Mouse (Mus musculus) forebrain, embryonic 14.5 days (tissue): ENCODE results near the gene Sgf29. TPM values are rescaled to one million over a fixed set of nuclear protein-coding genes. Genes with fewer than 3 reads are reported as not detected.

Experiments
- ATAC-seq: fragments of 200-750 bp; cut with Nextera tagmentation; 2 replicates; pipeline ENCODE4 v1.8.0; 2017; ENCODE audit warnings: mild to moderate bottlenecking, moderate library complexity
- DNase-seq: peaks from one replicate; pipeline ENCODE4 v3.0.0-alpha.2; 2015; ENCODE audit warnings: low spot score
- H3K27ac ChIP-seq: fragments of 300-500 bp; sonication (generic); 2 replicates; pipeline ENCODE4 v1.5.1; 2014; ENCODE audit warnings: low read depth, mild to moderate bottlenecking, control low read depth, low read length, moderate library complexity
- H3K27me3 ChIP-seq: fragments of 300-500 bp; sonication (generic); replicated peaks from 2 replicates; pipeline ENCODE4 v1.6.1; 2014; ENCODE audit warnings: low read length, control low read depth, mixed read lengths; ENCODE audit not compliant: control insufficient read depth, insufficient read depth
- H3K36me3 ChIP-seq: fragments of 300-500 bp; sonication (generic); 2 replicates; pipeline ENCODE4 v1.6.1; 2014; ENCODE audit warnings: low read length, control low read depth; ENCODE audit not compliant: control insufficient read depth, insufficient read depth
- H3K4me1 ChIP-seq: fragments of 300-500 bp; sonication (generic); 2 replicates; pipeline ENCODE4 v1.6.1; 2014; ENCODE audit warnings: antibody characterized with exemption, low read length, control low read depth; ENCODE audit not compliant: control insufficient read depth, insufficient read depth
- H3K4me2 ChIP-seq: fragments of 300-500 bp; sonication (generic); 2 replicates; pipeline ENCODE4 v1.6.1; 2014; ENCODE audit warnings: mild to moderate bottlenecking, control low read depth, low read length
- H3K4me3 ChIP-seq: fragments of 300-500 bp; sonication (generic); 2 replicates; pipeline ENCODE4 v1.5.1; 2014; ENCODE audit warnings: low read depth, low read length, control low read depth
- H3K9ac ChIP-seq: fragments of 300-500 bp; sonication (generic); 2 replicates; pipeline ENCODE4 v1.6.1; 2014; ENCODE audit warnings: mild to moderate bottlenecking, low read length, control low read depth, moderate library complexity
- H3K9me3 ChIP-seq: fragments of 300-500 bp; sonication (generic); replicated peaks from 2 replicates; pipeline ENCODE4 v1.6.1; 2016; ENCODE audit warnings: low read length, control low read depth, mixed read lengths; ENCODE audit not compliant: control insufficient read depth
- WGBS: fragments of 180-500 bp; shearing (Covaris S2); extraction: QIAGEN DNeasy Blood & Tissue Kit; methylation state at CpG from one replicate; pipeline ENCODE4 v1.1.7; 2014; 5-methylcytosine and 5-hydroxymethylcytosine counted together
- polyA plus RNA-seq: library from polyadenylated mRNA; unstranded; fragments of >200 nt; fragmentation: Nextera tagmentation; extraction: Ambion mirVana; gene quantifications from 2 replicates; pipeline ENCODE4 v1.2.1, GENCODE M21; 2014

Sgf29 gene
- polyA plus RNA-seq, 1 experiment from 2014 or later = 66.1 TPM

GRCm38 (mm10) chr7:126696303-126696702 lies 47.2 kb downstream of the Sgf29 start:
- H3K4me3 ChIP-seq = peak overlapping the region; percentile 75
- H3K4me1 ChIP-seq = peaks cover 18% of the 10 kb centered on the region
- peaks cover 31% of the 10 kb centered on the region for H3K36me3 ChIP-seq
- peak overlapping the region; percentile 91 for H3K4me2 ChIP-seq
- H3K9me3 ChIP-seq = no peaks in the 10 kb centered on the region
- H3K27me3 ChIP-seq = no peaks in the 10 kb centered on the region
- WGBS = 8% methylated on average over 17 of the region's 17 CpGs
- DNase-seq (no peak), ATAC-seq (no peak; the same call in 1 of the 2 replicates)
- H3K27ac ChIP-seq = no peak overlapping the region
- peak overlapping the region; percentile 78 for H3K9ac ChIP-seq

DNA sequence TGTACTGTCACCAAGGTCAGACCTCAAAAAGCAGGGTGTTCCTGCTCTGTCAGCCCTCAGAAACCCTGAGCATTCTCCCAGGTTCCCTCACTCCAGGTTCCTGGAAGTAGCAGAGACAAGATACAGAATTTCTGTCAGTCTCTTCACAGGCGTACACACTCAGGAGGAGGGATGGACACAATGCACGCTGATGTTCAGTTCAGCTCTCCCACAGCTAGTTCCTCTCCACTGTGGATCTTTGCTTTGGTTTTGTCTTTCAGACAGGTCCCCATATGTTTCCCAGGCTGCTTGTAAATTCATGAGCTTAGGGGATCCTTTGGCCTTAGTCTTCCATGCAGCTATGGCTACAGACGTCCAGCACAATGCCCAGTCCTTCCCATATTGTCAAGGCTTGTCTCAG lies 47.8 kb downstream of the Sgf29 start:
- Histone ChIP-seq H3K4me3 (peak overlapping the region; percentile 75), H3K4me1 (peaks cover 22% of the 10 kb centered on the region), H3K9ac (peak overlapping the region; percentile 78), H3K36me3 (peaks cover 27% of the 10 kb centered on the region), H3K27ac (no peak overlapping the region), H3K27me3 (no peaks in the 10 kb centered on the region), H3K4me2 (peak overlapping the region; percentile 91), H3K9me3 (no peaks in the 10 kb centered on the region)
- ATAC-seq (no peak), DNase-seq (no peak)
- WGBS = 76% methylated on average over 3 of the region's 3 CpGs

DNA sequence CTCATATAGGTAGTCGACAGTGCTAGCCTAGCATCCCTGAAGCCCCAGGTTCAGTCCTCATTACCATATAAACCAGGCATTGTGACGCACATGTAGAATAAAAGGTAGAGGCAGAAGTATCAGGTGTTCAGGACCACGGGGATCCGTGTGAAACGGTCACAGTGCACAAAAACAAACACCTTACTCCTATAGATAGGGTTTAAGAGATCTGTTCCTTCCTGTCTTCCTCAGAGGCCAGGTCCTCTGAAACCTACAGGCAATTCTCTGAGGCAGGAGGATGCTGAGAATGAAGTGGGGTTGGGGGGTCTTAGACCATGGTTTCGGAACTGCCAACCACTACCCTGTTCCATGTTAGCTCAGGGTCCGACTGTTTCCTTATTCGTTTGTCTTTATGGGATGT lies 48.7 kb downstream of the Sgf29 start:
- no peak overlapping the region for H3K9ac ChIP-seq
- ATAC-seq = no peak
- 96% methylated on average over 8 of the region's 8 CpGs for WGBS

DNA sequence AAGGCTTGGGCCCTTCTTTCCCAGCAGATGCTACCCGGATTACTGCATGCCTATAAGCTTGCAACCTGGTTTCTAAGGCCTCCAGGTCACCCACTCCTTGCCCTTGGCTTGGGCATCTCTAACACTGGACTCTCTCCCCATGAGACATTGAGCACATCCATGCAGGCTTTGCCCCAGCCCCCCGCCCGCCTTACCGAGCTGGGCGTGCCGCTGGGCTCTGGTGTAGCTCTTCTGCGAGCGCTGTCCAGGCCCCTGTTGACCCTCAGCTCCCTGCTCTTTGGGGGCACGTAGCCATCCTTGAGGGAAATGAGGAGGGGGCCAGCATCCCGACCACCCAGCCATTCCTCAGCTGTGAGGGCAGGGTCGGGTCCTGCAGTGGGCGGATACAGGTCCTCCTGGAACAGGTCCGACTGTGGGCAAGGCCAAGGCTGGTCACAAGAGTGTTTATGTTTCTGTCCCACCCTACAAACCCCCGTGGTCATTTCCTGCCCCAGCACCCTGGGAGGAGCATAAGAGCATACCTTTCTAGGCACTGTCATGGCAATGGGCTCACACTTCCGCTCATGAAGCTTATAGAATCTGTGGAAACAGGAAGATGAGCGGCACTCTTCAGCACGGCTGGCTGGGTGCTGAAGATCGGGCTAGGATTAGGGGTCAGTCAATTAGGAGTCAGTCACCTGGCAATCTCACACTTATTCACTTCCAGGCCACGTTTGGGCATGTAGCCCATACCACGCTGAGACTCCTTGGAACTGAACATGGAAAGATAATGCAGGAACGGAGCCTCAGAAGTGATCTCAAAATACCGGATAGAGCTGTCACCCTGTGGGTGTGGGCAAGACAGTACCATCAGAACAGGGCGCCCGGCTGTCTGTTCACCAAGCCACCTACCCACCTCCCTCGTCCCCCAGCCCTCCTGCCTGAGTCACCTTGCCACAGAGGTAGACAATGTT lies 51.2 kb downstream of the Sgf29 start:
- H3K4me1 ChIP-seq = peaks cover 23% of the 10 kb centered on the region
- H3K4me3 ChIP-seq = no peak overlapping the region
- H3K9ac ChIP-seq = no peak overlapping the region
- ATAC-seq (no peak), DNase-seq (no peak)
- H3K9me3 ChIP-seq = no peaks in the 10 kb centered on the region
- 0 out of 2 replicates have a peak overlapping the region, but pooled peaks have one; percentile 23 for H3K4me2 ChIP-seq
- peaks cover 20% of the 10 kb centered on the region for H3K36me3 ChIP-seq
- WGBS = 85% methylated on average over 25 of the region's 25 CpGs
- H3K27ac ChIP-seq = no peak overlapping the region
- no peaks in the 10 kb centered on the region for H3K27me3 ChIP-seq

More for the DNA sequence above, 48.7 kb downstream of the Sgf29 start:
- Histone ChIP-seq H3K36me3 (peaks cover 20% of the 10 kb centered on the region), H3K4me2 (no peak overlapping the region), H3K27ac (no peak overlapping the region), H3K4me1 (peaks cover 27% of the 10 kb centered on the region), H3K27me3 (no peaks in the 10 kb centered on the region), H3K9me3 (no peaks in the 10 kb centered on the region), H3K4me3 (no peak overlapping the region)
- DNase-seq = no peak

- no peaks in the 10 kb centered on the region for H3K9me3 ChIP-seq
- H3K4me2 ChIP-seq = peak overlapping the region; percentile 23; the same call in 1 of the 2 replicates
- peaks cover 23% of the 10 kb centered on the region for H3K4me1 ChIP-seq
- 0 out of 2 replicates have a peak overlapping the region, but pooled peaks have one; percentile 21 for H3K27ac ChIP-seq
- ATAC-seq (peak; percentile 30; the same call in 1 of the 2 replicates), DNase-seq (peak; percentile 90)
- no peaks in the 10 kb centered on the region for H3K27me3 ChIP-seq
- peak overlapping the region; percentile 35; the same call in 1 of the 2 replicates for H3K9ac ChIP-seq
- no peak overlapping the region for H3K4me3 ChIP-seq
- H3K36me3 ChIP-seq = peaks cover 20% of the 10 kb centered on the region
- WGBS = 1% methylated on average over 11 of the region's 11 CpGs
Observed at GRCm38 (mm10) chr7:126701070-126701469, 52.0 kb downstream of the Sgf29 start.

GRCm38 (mm10) chr7:126701559-126702357 lies 52.6 kb downstream of the Sgf29 start:
- DNase-seq = no peak
- peak overlapping the region; percentile 35; the same call in 1 of the 2 replicates for H3K9ac ChIP-seq
- no peaks in the 10 kb centered on the region for H3K27me3 ChIP-seq
- no peak for ATAC-seq
- H3K9me3 ChIP-seq = no peaks in the 10 kb centered on the region
- H3K4me1 ChIP-seq = peaks cover 18% of the 10 kb centered on the region
- H3K36me3 ChIP-seq = peaks cover 20% of the 10 kb centered on the region
- WGBS = 62% methylated on average over 24 of the region's 24 CpGs
- 0 out of 2 replicates have a peak overlapping the region, but pooled peaks have one; percentile 21 for H3K27ac ChIP-seq
- H3K4me2 ChIP-seq = peak overlapping the region; percentile 87; the same call in 1 of the 2 replicates
- H3K4me3 ChIP-seq = no peak overlapping the region

DNA sequence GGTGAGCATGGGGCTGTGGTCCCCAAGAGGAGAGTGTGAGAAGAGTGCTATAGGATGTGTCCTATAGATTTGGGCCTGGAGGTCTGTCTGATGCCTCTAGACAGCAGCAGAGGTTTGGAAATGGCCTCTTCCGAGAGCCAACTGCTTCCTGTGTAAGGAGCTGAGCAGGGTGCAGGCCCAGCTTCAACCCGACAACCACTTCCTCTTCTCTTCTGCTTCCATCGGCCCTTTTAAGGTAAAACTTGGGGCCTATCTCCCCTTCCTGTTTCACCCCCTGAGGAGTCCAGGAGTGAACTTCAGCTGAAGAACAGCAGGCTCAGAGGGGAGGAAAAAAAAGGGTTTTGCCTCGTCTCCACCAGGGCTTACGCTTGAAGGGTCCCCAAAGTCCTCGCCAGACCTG lies 53.2 kb downstream of the Sgf29 start:
- peaks cover 15% of the 10 kb centered on the region for H3K4me1 ChIP-seq

GRCm38 (mm10) chr7:126702861-126703756 lies 54.0 kb downstream of the Sgf29 start:
- peak overlapping the region; percentile 87 for H3K4me2 ChIP-seq
- DNase-seq (no peak), ATAC-seq (no peak)
- no peaks in the 10 kb centered on the region for H3K27me3 ChIP-seq
- peaks cover 20% of the 10 kb centered on the region for H3K36me3 ChIP-seq
- 86% methylated on average over 12 of the region's 12 CpGs for WGBS
- peaks cover 15% of the 10 kb centered on the region for H3K4me1 ChIP-seq
- no peaks in the 10 kb centered on the region for H3K9me3 ChIP-seq
- H3K9ac ChIP-seq = peak overlapping the region; percentile 92
- H3K27ac ChIP-seq = peak overlapping the region; percentile 27; the same call in 1 of the 2 replicates
- H3K4me3 ChIP-seq = peak overlapping the region; percentile 70

More for the DNA sequence above, 53.2 kb downstream of the Sgf29 start:
- DNase-seq (no peak), ATAC-seq (no peak)
- H3K27me3 ChIP-seq = no peaks in the 10 kb centered on the region
- no peak overlapping the region for H3K9ac ChIP-seq
- peaks cover 20% of the 10 kb centered on the region for H3K36me3 ChIP-seq
- no peak overlapping the region for H3K4me3 ChIP-seq
- no peaks in the 10 kb centered on the region for H3K9me3 ChIP-seq
- WGBS = 86% methylated on average over 6 of the region's 6 CpGs
- H3K4me2 ChIP-seq = peak overlapping the region; percentile 87
- H3K27ac ChIP-seq = no peak overlapping the region
